Mouse (Mus musculus) bone marrow, adult 2 months (tissue): ENCODE data around the gene Gm5615.

ENCODE experiments used
- CTCF ChIP-seq: fragments of 200-500 bp; IDR thresholded peaks from 2 replicates; pipeline ENCODE4 v1.5.1; 2011; ENCODE audit warnings: low read length, control low read depth; ENCODE audit not compliant: control insufficient read depth, insufficient read depth
- POLR2A ChIP-seq: fragments of 200-500 bp; IDR thresholded peaks from 2 replicates; pipeline ENCODE4 v1.6.1; 2011; ENCODE audit warnings: low read depth, mild to moderate bottlenecking, control low read depth, low read length, borderline replicate concordance; ENCODE audit not compliant: control insufficient read depth

GRCm38 (mm10) chr9:36495824-36496223 is 45.9 kb downstream of the Gm5615 start:
- TF ChIP-seq POLR2A (no peak), CTCF (no peak)
